Mouse (Mus musculus): ENCODE results near the gene Cdx2. TPM values are rescaled to one million over a fixed set of nuclear protein-coding genes. Genes with fewer than 3 reads are reported as not detected.
A peak's percentile ranks its signal among the peaks of the same experiment; 100 is the strongest.

Cdx2 gene
- polyA plus RNA-seq, 1 experiment from 2014 or later = 0.18 TPM

GRCm38 (mm10) chr5:147322183-147322582 lies 15.1 kb upstream of the Cdx2 start, which contains the start of gene Urad:
TSS of gene Urad (minus strand) at chr5:147322440.
- H3K4me3 ChIP-seq (ENCODE audit: low read depth, low read length) = 0 out of 2 replicates have a peak within 1 kb of the TSS, but pooled peaks have one; percentile 5
- H3K9ac ChIP-seq (ENCODE audit: low read depth, low read length) = no peak within 1 kb of the TSS; the same call in 1 of the 2 replicates
- H3K27ac ChIP-seq (ENCODE audit: low read length) = peak within 1 kb of the TSS; percentile 16; the same call in 1 of the 2 replicates
- 48% methylated on average over 8 of the region's 8 CpGs for WGBS (ENCODE audit: insufficient replicate concordance)
- ATAC-seq (ENCODE audit: low read depth) = peak; percentile 84
- H3K36me3 ChIP-seq (ENCODE audit: control insufficient read depth, insufficient read depth) = no peaks in the 10 kb centered on the region
- H3K4me2 ChIP-seq (ENCODE audit: low read depth, low read length) = peak within 1 kb of the TSS; percentile 17; the same call in 1 of the 2 replicates
- H3K4me1 ChIP-seq (ENCODE audit: control insufficient read depth, low read depth, low read length) = no peaks in the 10 kb centered on the region
- H3K27me3 ChIP-seq (ENCODE audit: control insufficient read depth, insufficient read depth, low read depth, low read length) = peaks cover 15% of the 10 kb centered on the region
- no peaks in the 10 kb centered on the region for H3K9me3 ChIP-seq (replicated peaks; ENCODE audit: control insufficient read depth, low read length)

- no peak overlapping the region for H3K4me3 ChIP-seq (ENCODE audit: low read depth, low read length)
- no peaks in the 10 kb centered on the region for H3K36me3 ChIP-seq (ENCODE audit: control insufficient read depth, insufficient read depth)
- H3K9me3 ChIP-seq (replicated peaks; ENCODE audit: control insufficient read depth, low read length) = no peaks in the 10 kb centered on the region
- no peak overlapping the region for H3K9ac ChIP-seq (ENCODE audit: low read depth, low read length)
- ATAC-seq (ENCODE audit: low read depth) = no peak
- no peak overlapping the region for H3K27ac ChIP-seq (ENCODE audit: low read length)
- H3K27me3 ChIP-seq (ENCODE audit: control insufficient read depth, insufficient read depth, low read depth, low read length) = peaks cover 40% of the 10 kb centered on the region
- no peak overlapping the region for H3K4me2 ChIP-seq (ENCODE audit: low read depth, low read length)
- H3K4me1 ChIP-seq (ENCODE audit: control insufficient read depth, low read depth, low read length) = no peaks in the 10 kb centered on the region
Measured at GRCm38 (mm10) chr5:147319653-147320052, 12.6 kb upstream of the Cdx2 start.

GRCm38 (mm10) chr5:147317991-147318390 lies 10.9 kb upstream of the Cdx2 start:
- H3K4me1 ChIP-seq (ENCODE audit: control insufficient read depth, low read depth, low read length) = no peaks in the 10 kb centered on the region
- H3K27me3 ChIP-seq (ENCODE audit: control insufficient read depth, insufficient read depth, low read depth, low read length) = peaks cover 56% of the 10 kb centered on the region
- 25% methylated on average over 7 of the region's 7 CpGs for WGBS (ENCODE audit: insufficient replicate concordance)
- ATAC-seq (ENCODE audit: low read depth) = no peak
- no peak overlapping the region for H3K4me2 ChIP-seq (ENCODE audit: low read depth, low read length)
- H3K9ac ChIP-seq (ENCODE audit: low read depth, low read length) = no peak overlapping the region
- no peaks in the 10 kb centered on the region for H3K9me3 ChIP-seq (replicated peaks; ENCODE audit: control insufficient read depth, low read length)
- H3K36me3 ChIP-seq (ENCODE audit: control insufficient read depth, insufficient read depth) = no peaks in the 10 kb centered on the region
- no peak overlapping the region for H3K27ac ChIP-seq (ENCODE audit: low read length)
- no peak overlapping the region for H3K4me3 ChIP-seq (ENCODE audit: low read depth, low read length)

GRCm38 (mm10) chr5:147317321-147317720 lies 10.3 kb upstream of the Cdx2 start:
- no peak for ATAC-seq (ENCODE audit: low read depth)
- no peak overlapping the region for H3K9ac ChIP-seq (ENCODE audit: low read depth, low read length)
- peaks cover 63% of the 10 kb centered on the region for H3K27me3 ChIP-seq (ENCODE audit: control insufficient read depth, insufficient read depth, low read depth, low read length)
- H3K4me2 ChIP-seq (ENCODE audit: low read depth, low read length) = no peak overlapping the region
- H3K36me3 ChIP-seq (ENCODE audit: control insufficient read depth, insufficient read depth) = no peaks in the 10 kb centered on the region
- WGBS (ENCODE audit: insufficient replicate concordance) = 5% methylated on average over 7 of the region's 7 CpGs
- H3K27ac ChIP-seq (ENCODE audit: low read length) = no peak overlapping the region
- H3K4me1 ChIP-seq (ENCODE audit: control insufficient read depth, low read depth, low read length) = no peaks in the 10 kb centered on the region
- H3K4me3 ChIP-seq (ENCODE audit: low read depth, low read length) = no peak overlapping the region
- no peaks in the 10 kb centered on the region for H3K9me3 ChIP-seq (replicated peaks; ENCODE audit: control insufficient read depth, low read length)

GRCm38 (mm10) chr5:147315432-147316075 lies 8.5 kb upstream of the Cdx2 start:
- no peak overlapping the region for H3K27ac ChIP-seq (ENCODE audit: low read length)
- no peak for ATAC-seq (ENCODE audit: low read depth)
- whole genome bisulfite sequencing (ENCODE audit: insufficient replicate concordance) = 2% methylated on average over 25 of the region's 25 CpGs
- no peaks in the 10 kb centered on the region for H3K4me1 ChIP-seq (ENCODE audit: control insufficient read depth, low read depth, low read length)
- H3K9me3 ChIP-seq (replicated peaks; ENCODE audit: control insufficient read depth, low read length) = no peaks in the 10 kb centered on the region
- H3K9ac ChIP-seq (ENCODE audit: low read depth, low read length) = no peak overlapping the region
- peaks cover 79% of the 10 kb centered on the region for H3K27me3 ChIP-seq (ENCODE audit: control insufficient read depth, insufficient read depth, low read depth, low read length)
- H3K4me3 ChIP-seq (ENCODE audit: low read depth, low read length) = no peak overlapping the region
- H3K4me2 ChIP-seq (ENCODE audit: low read depth, low read length) = no peak overlapping the region
- H3K36me3 ChIP-seq (ENCODE audit: control insufficient read depth, insufficient read depth) = no peaks in the 10 kb centered on the region

GRCm38 (mm10) chr5:147314646-147315431 lies 7.8 kb upstream of the Cdx2 start:
- H3K9ac ChIP-seq (ENCODE audit: low read depth, low read length) = no peak overlapping the region
- H3K9me3 ChIP-seq (replicated peaks; ENCODE audit: control insufficient read depth, low read length) = no peaks in the 10 kb centered on the region
- H3K36me3 ChIP-seq (ENCODE audit: control insufficient read depth, insufficient read depth) = no peaks in the 10 kb centered on the region
- WGBS (ENCODE audit: insufficient replicate concordance) = 3% methylated on average over 39 of the region's 39 CpGs
- H3K4me3 ChIP-seq (ENCODE audit: low read depth, low read length) = no peak overlapping the region
- ATAC-seq (ENCODE audit: low read depth) = no peak
- H3K4me1 ChIP-seq (ENCODE audit: control insufficient read depth, low read depth, low read length) = no peaks in the 10 kb centered on the region
- no peak overlapping the region for H3K4me2 ChIP-seq (ENCODE audit: low read depth, low read length)
- H3K27ac ChIP-seq (ENCODE audit: low read length) = no peak overlapping the region
- H3K27me3 ChIP-seq (ENCODE audit: control insufficient read depth, insufficient read depth, low read depth, low read length) = peaks cover 86% of the 10 kb centered on the region

GRCm38 (mm10) chr5:147312830-147313685 lies 6.0 kb upstream of the Cdx2 start:
- no peaks in the 10 kb centered on the region for H3K9me3 ChIP-seq (replicated peaks; ENCODE audit: control insufficient read depth, low read length)
- H3K36me3 ChIP-seq (ENCODE audit: control insufficient read depth, insufficient read depth) = no peaks in the 10 kb centered on the region
- no peak overlapping the region for H3K4me3 ChIP-seq (ENCODE audit: low read depth, low read length)
- no peak for ATAC-seq (ENCODE audit: low read depth)
- H3K9ac ChIP-seq (ENCODE audit: low read depth, low read length) = no peak overlapping the region
- H3K4me1 ChIP-seq (ENCODE audit: control insufficient read depth, low read depth, low read length) = no peaks in the 10 kb centered on the region
- WGBS (ENCODE audit: insufficient replicate concordance) = 2% methylated on average over 27 of the region's 27 CpGs
- H3K27me3 ChIP-seq (ENCODE audit: control insufficient read depth, insufficient read depth, low read depth, low read length) = peaks cover 97% of the 10 kb centered on the region
- no peak overlapping the region for H3K4me2 ChIP-seq (ENCODE audit: low read depth, low read length)
- no peak overlapping the region for H3K27ac ChIP-seq (ENCODE audit: low read length)

GRCm38 (mm10) chr5:147309786-147310185 lies 2.7 kb upstream of the Cdx2 start:
- no peak overlapping the region for H3K27ac ChIP-seq (ENCODE audit: low read length)
- H3K27me3 ChIP-seq (ENCODE audit: control insufficient read depth, insufficient read depth, low read depth, low read length) = peaks cover 98% of the 10 kb centered on the region
- no peak overlapping the region for H3K4me2 ChIP-seq (ENCODE audit: low read depth, low read length)
- no peaks in the 10 kb centered on the region for H3K4me1 ChIP-seq (ENCODE audit: control insufficient read depth, low read depth, low read length)
- no peaks in the 10 kb centered on the region for H3K9me3 ChIP-seq (replicated peaks; ENCODE audit: control insufficient read depth, low read length)
- no peaks in the 10 kb centered on the region for H3K36me3 ChIP-seq (ENCODE audit: control insufficient read depth, insufficient read depth)
- ATAC-seq (ENCODE audit: low read depth) = no peak
- 0% methylated on average over 2 of the region's 2 CpGs for WGBS (ENCODE audit: insufficient replicate concordance)
- no peak overlapping the region for H3K4me3 ChIP-seq (ENCODE audit: low read depth, low read length)
- no peak overlapping the region for H3K9ac ChIP-seq (ENCODE audit: low read depth, low read length)
